Mouse (Mus musculus): ENCODE data around the gene Efcab11. TPM values are rescaled to one million over a fixed set of nuclear protein-coding genes. Genes with fewer than 3 reads are reported as not detected.

Efcab11 gene
- total and polyA plus RNA-seq, 3 experiments, result 7.9 to 12.2 (median 8.0) TPM

GRCm38 (mm10) chr12:99757754-99758526 is 126.3 kb downstream of the Efcab11 start:
- Histone ChIP-seq H3K4me2 (ENCODE audit: insufficient read depth, low read depth, poor library complexity, severe bottlenecking) (no peak overlapping the region), H3K9me3 (replicated peaks; ENCODE audit: low read length) (no peaks in the 10 kb centered on the region), H3K27ac (ENCODE audit: insufficient read depth, low read depth) (no peak overlapping the region), H3K36me3 (replicated peaks in 1 of 2; ENCODE audit: control insufficient read depth in 1 of 2, insufficient read depth in 1 of 2, low read length in 1 of 2) (peaks cover 0 to 10% of the 10 kb centered on the region in 2 experiments), H3K4me3 (replicated peaks in 1 of 3; ENCODE audit: low read depth in 2 of 3, low read length in 2 of 3, poor library complexity in 1 of 3) (no peak overlapping the region), H3K9ac (ENCODE audit: insufficient read depth, low read depth) (no peak overlapping the region), H3K27me3 (replicated peaks) (no peaks in the 10 kb centered on the region), H3K79me2 (replicated peaks; ENCODE audit: control insufficient read depth, extremely low read depth, insufficient read depth, poor library complexity, severe bottlenecking) (no peaks in the 10 kb centered on the region), H3K4me1 (ENCODE audit: control insufficient read depth in 1 of 2, insufficient read depth in 2 of 2) (peaks cover 0 to 6% of the 10 kb centered on the region in 2 experiments; a peak in 1 of 4 replicates)
- no peak for DNase-seq (ENCODE audit: extremely low read depth)
- in situ Hi-C loops (cut with MboI; ENCODE audit: low pct_ligation_motif_present, low pct_unique_long_range_greater_than_20kb, low sequenced_read_pairs), result no loop called here
- dilution Hi-C loops (cut with MboI; ENCODE audit: extremely low pct_ligation_motif_present, extremely low pct_unique_long_range_greater_than_20kb, low sequenced_read_pairs), result no loop called here
- TF ChIP-seq MEF2A (IDR thresholded peaks at IDR 0.05; ENCODE audit: borderline replicate concordance, low read depth, low read length), result no peak
- no peak for TF ChIP-seq USF2 (conservative IDR thresholded peaks at IDR 0.05; ENCODE audit: low read depth, low read length)
- TF ChIP-seq ZNF384 (IDR thresholded peaks at IDR 0.05; ENCODE audit: low read depth, low read length), result no peak

DNA sequence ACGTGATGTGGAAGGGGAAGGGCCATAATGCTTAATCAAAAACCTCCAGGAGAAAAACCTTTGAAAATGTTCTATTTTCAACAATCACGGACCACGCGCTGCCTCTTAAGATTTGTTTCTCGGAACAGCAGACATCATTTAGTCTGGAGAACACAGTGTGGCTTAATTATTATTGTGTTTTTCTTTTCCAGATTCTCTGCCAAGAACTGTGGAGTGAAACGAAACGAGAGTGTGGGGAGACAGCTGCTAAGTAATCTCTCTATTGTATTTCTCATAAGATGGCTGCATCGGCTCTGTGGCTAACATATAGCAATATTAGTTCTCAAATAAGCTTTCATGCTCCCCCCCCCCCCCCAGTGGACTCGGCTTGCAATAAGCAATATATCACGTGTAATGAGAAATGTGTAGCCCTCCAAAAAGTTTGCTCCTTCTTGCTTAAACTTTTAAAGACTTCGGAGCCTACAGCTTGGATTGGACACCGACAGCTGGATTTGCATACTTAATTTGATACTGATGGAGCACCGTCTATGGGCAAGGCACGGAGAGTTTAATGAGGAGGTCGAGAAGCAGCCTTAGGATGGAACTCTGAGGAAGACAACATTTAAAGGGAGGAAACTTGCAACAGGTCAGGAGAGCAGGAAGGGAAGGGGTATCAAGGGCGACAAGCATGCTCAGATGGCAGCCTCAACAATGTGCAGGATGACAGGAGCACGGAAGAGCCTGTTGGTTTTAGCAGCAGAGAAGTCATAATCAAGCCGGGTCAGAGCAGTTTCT is 127.1 kb downstream of the Efcab11 start:
- no peak for DNase-seq (ENCODE audit: extremely low read depth)
- in situ Hi-C loops (cut with MboI; ENCODE audit: low pct_ligation_motif_present, low pct_unique_long_range_greater_than_20kb, low sequenced_read_pairs), result no loop called here
- H3K4me3 ChIP-seq (replicated peaks in 1 of 3; ENCODE audit: low read depth in 2 of 3, low read length in 2 of 3, poor library complexity in 1 of 3), result no peak overlapping the region
- H3K4me2 ChIP-seq (ENCODE audit: insufficient read depth, low read depth, poor library complexity, severe bottlenecking), result no peak overlapping the region
- H3K27ac ChIP-seq (ENCODE audit: insufficient read depth, low read depth), result no peak overlapping the region
- no peaks in the 10 kb centered on the region for H3K9me3 ChIP-seq (replicated peaks; ENCODE audit: low read length)
- H3K36me3 ChIP-seq (replicated peaks in 1 of 2; ENCODE audit: control insufficient read depth in 1 of 2, insufficient read depth in 1 of 2, low read length in 1 of 2), result peaks cover 0 to 12% of the 10 kb centered on the region in 2 experiments
- dilution Hi-C loops (cut with MboI; ENCODE audit: extremely low pct_ligation_motif_present, extremely low pct_unique_long_range_greater_than_20kb, low sequenced_read_pairs), result no loop called here
- peaks cover 0 to 6% of the 10 kb centered on the region in 2 experiments; a peak in 1 of 4 replicates for H3K4me1 ChIP-seq (ENCODE audit: control insufficient read depth in 1 of 2, insufficient read depth in 2 of 2)
- H3K79me2 ChIP-seq (replicated peaks; ENCODE audit: control insufficient read depth, extremely low read depth, insufficient read depth, poor library complexity, severe bottlenecking), result no peaks in the 10 kb centered on the region
- H3K27me3 ChIP-seq (replicated peaks), result no peaks in the 10 kb centered on the region
- TF ChIP-seq USF2 (conservative IDR thresholded peaks at IDR 0.05; ENCODE audit: low read depth, low read length) (no peak), ZMIZ1 (IDR thresholded peaks at IDR 0.05; ENCODE audit: low read depth, low read length) (no peak), UBTF (IDR thresholded peaks at IDR 0.05; ENCODE audit: low read depth, low read length) (no peak), ZC3H11A (IDR thresholded peaks at IDR 0.05; ENCODE audit: low read depth, low read length) (no peak), E2F4 (IDR thresholded peaks at IDR 0.05; ENCODE audit: insufficient replicate concordance, low read depth, low read length) (no peak), NELFE (IDR thresholded peaks at IDR 0.05; ENCODE audit: low read depth, low read length) (no peak), BHLHE40 (IDR thresholded peaks at IDR 0.05; ENCODE audit: low read depth, low read length) (no peak), NRF1 (IDR thresholded peaks at IDR 0.05; ENCODE audit: low read depth, low read length) (no peak), CHD1 (IDR thresholded peaks at IDR 0.05; ENCODE audit: low read depth, low read length) (no peak), PAX5 (IDR thresholded peaks at IDR 0.05; ENCODE audit: low read length) (no peak), ETS1 (conservative IDR thresholded peaks at IDR 0.05; ENCODE audit: low read depth, low read length) (no peak), MAX (IDR thresholded peaks at IDR 0.05; ENCODE audit: low read length) (no peak), JUN (IDR thresholded peaks at IDR 0.05; ENCODE audit: insufficient read depth, low read depth, low read length) (no peak), MAZ (IDR thresholded peaks at IDR 0.05; ENCODE audit: low read depth, low read length) (no peak)
- no peak overlapping the region for H3K9ac ChIP-seq (ENCODE audit: insufficient read depth, low read depth)
